Mouse (Mus musculus): ENCODE data around the gene Gm10778. TPM values are rescaled to one million over a fixed set of nuclear protein-coding genes. Genes with fewer than 3 reads are reported as not detected.
"Not testable (repeated sequence)": the region's sequence is repeated elsewhere in the genome, so short reads cannot be mapped to it uniquely, and the experiment has no call there.

Gene Gm10778
- polyA plus RNA-seq, 1 experiment from 2014 or later = 1.1 TPM

- no peak overlapping the region for H3K4me3 ChIP-seq (ENCODE audit: low read depth, low read length)
- no peak for ATAC-seq (ENCODE audit: low read depth)
- no peak overlapping the region for H3K9ac ChIP-seq (ENCODE audit: low read depth, low read length)
- peaks cover 10% of the 10 kb centered on the region for H3K36me3 ChIP-seq (ENCODE audit: control insufficient read depth, insufficient read depth)
- H3K4me2 ChIP-seq (ENCODE audit: low read depth, low read length) = no peak overlapping the region
- no peak overlapping the region for H3K27ac ChIP-seq (ENCODE audit: low read length)
- peaks cover 2% of the 10 kb centered on the region for H3K9me3 ChIP-seq (replicated peaks; ENCODE audit: control insufficient read depth, low read length)
- H3K4me1 ChIP-seq (ENCODE audit: control insufficient read depth, low read depth, low read length) = no peaks in the 10 kb centered on the region
- WGBS (ENCODE audit: insufficient replicate concordance) = 83% methylated on average over 2 of the region's 2 CpGs
- H3K27me3 ChIP-seq (ENCODE audit: control insufficient read depth, insufficient read depth, low read depth, low read length) = no peaks in the 10 kb centered on the region
These were observed 7.3 kb downstream of the Gm10778 start for GRCm38 (mm10) chr10:81656174-81656573.

DNA sequence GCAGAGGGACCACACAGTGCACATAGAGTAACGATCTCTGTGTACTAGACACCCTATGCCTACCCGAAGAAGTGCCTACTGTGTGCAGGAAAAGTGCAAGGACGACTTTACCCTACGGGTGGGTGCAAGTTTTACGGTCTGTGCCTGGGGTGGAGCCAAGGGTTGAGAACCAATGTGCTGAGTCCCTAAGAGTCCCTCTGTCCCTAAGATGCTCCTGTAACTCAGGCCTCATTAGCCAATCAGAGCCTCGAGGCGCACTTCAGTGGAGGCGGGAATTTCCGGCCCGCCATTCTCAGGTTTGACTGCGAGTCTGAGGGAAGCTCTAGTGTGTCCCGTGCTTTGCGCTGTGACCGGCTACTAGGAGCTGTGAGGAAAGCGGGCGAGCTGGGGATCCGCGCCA is 38.3 kb downstream of the Gm10778 start:
- not testable (repeated sequence) for H3K9ac ChIP-seq (ENCODE audit: low read depth, low read length); H3K9me3 ChIP-seq (replicated peaks; ENCODE audit: control insufficient read depth, low read length); H3K36me3 ChIP-seq (ENCODE audit: control insufficient read depth, insufficient read depth); H3K4me2 ChIP-seq (ENCODE audit: low read depth, low read length); H3K4me3 ChIP-seq (ENCODE audit: low read depth, low read length); H3K4me1 ChIP-seq (ENCODE audit: control insufficient read depth, low read depth, low read length); H3K27me3 ChIP-seq (ENCODE audit: control insufficient read depth, insufficient read depth, low read depth, low read length); H3K27ac ChIP-seq (ENCODE audit: low read length); ATAC-seq (ENCODE audit: low read depth)
- WGBS (ENCODE audit: insufficient replicate concordance) = no CpG with 5 or more reads among the region's 18 CpGs

GRCm38 (mm10) chr10:81704531-81705301 is 55.9 kb downstream of the Gm10778 start, which contains the start of gene Zfp433:
Gene Zfp433, plus strand, starts transcription at chr10:81704825.
- not testable (repeated sequence) for H3K4me2 ChIP-seq (ENCODE audit: low read depth, low read length); H3K9me3 ChIP-seq (replicated peaks; ENCODE audit: control insufficient read depth, low read length); H3K4me1 ChIP-seq (ENCODE audit: control insufficient read depth, low read depth, low read length); H3K4me3 ChIP-seq (ENCODE audit: low read depth, low read length); H3K9ac ChIP-seq (ENCODE audit: low read depth, low read length); H3K27ac ChIP-seq (ENCODE audit: low read length); H3K27me3 ChIP-seq (ENCODE audit: control insufficient read depth, insufficient read depth, low read depth, low read length); H3K36me3 ChIP-seq (ENCODE audit: control insufficient read depth, insufficient read depth)
- ATAC-seq (ENCODE audit: low read depth) = peak; percentile 99
- WGBS (ENCODE audit: insufficient replicate concordance) = no CpG with 5 or more reads among the region's 46 CpGs

Other genes starting within 250 kb of the Gm10778 start
- 10.2 and 12.0 TPM in 2 replicates for gene Nfic, start 193.4 kb upstream of the Gm10778 start, polyA plus RNA-seq (2015; fragmentation: Nextera tagmentation; extraction: Ambion mirVana)
- 0.05 TPM in 1 of 2 replicates, not detected in the other for gene Celf5, start 166.3 kb upstream of the Gm10778 start, polyA plus RNA-seq (2015; fragmentation: Nextera tagmentation; extraction: Ambion mirVana)
- 39.3 and 47.1 TPM in 2 replicates for gene Ncln, start 152.7 kb upstream of the Gm10778 start, polyA plus RNA-seq (2015; fragmentation: Nextera tagmentation; extraction: Ambion mirVana)
- gene S1pr4, start 148.9 kb upstream of the Gm10778 start, polyA plus RNA-seq (2015; fragmentation: Nextera tagmentation; extraction: Ambion mirVana) = 4.8 and 5.3 TPM in 2 replicates
- gene Gna15, start 124.8 kb upstream of the Gm10778 start, polyA plus RNA-seq (2015; fragmentation: Nextera tagmentation; extraction: Ambion mirVana) = 4.3 and 4.4 TPM in 2 replicates
- gene Gna11, start 103.9 kb upstream of the Gm10778 start, polyA plus RNA-seq (2015; fragmentation: Nextera tagmentation; extraction: Ambion mirVana) = 20.0 and 24.3 TPM in 2 replicates
- gene Aes, start 89.6 kb upstream of the Gm10778 start, polyA plus RNA-seq (2015; fragmentation: Nextera tagmentation; extraction: Ambion mirVana) = 131 and 141 TPM in 2 replicates
- 1.8 and 2.7 TPM in 2 replicates for gene Tle2, start 74.5 kb upstream of the Gm10778 start, polyA plus RNA-seq (2015; fragmentation: Nextera tagmentation; extraction: Ambion mirVana)
- gene Tle6, start 48.0 kb upstream of the Gm10778 start, polyA plus RNA-seq (2015; fragmentation: Nextera tagmentation; extraction: Ambion mirVana) = 3.5 and 4.5 TPM in 2 replicates
- gene BC025920, start 42.8 kb upstream of the Gm10778 start, polyA plus RNA-seq (2015; fragmentation: Nextera tagmentation; extraction: Ambion mirVana) = 0.35 and 0.36 TPM in 2 replicates
- gene Sirt6, start 21.3 kb upstream of the Gm10778 start, polyA plus RNA-seq (2015; fragmentation: Nextera tagmentation; extraction: Ambion mirVana) = 6.9 and 8.1 TPM in 2 replicates
- gene Ankrd24, start 20.5 kb upstream of the Gm10778 start, polyA plus RNA-seq (2015; fragmentation: Nextera tagmentation; extraction: Ambion mirVana) = 2.1 and 2.4 TPM in 2 replicates
- gene Zfp433, start 55.8 kb downstream of the Gm10778 start, polyA plus RNA-seq (2015; fragmentation: Nextera tagmentation; extraction: Ambion mirVana) = 3.5 and 4.4 TPM in 2 replicates
- gene Gm3055, start 122.1 kb downstream of the Gm10778 start, polyA plus RNA-seq (2015; fragmentation: Nextera tagmentation; extraction: Ambion mirVana) = 1.1 TPM in 2 replicates
- gene Gm4767, start 163.1 kb downstream of the Gm10778 start, polyA plus RNA-seq (2015; fragmentation: Nextera tagmentation; extraction: Ambion mirVana) = 0.79 and 0.94 TPM in 2 replicates
- 2.1 TPM in 2 replicates for gene Gm32687, start 214.9 kb downstream of the Gm10778 start, polyA plus RNA-seq (2015; fragmentation: Nextera tagmentation; extraction: Ambion mirVana)